Mouse (Mus musculus): ENCODE measurements around the gene Dgkz. TPM values are rescaled to one million over a fixed set of nuclear protein-coding genes. Genes with fewer than 3 reads are reported as not detected.

The Dgkz gene
- total RNA-seq, 2 experiments from 2014 or later = 553 to 561 TPM

DNA sequence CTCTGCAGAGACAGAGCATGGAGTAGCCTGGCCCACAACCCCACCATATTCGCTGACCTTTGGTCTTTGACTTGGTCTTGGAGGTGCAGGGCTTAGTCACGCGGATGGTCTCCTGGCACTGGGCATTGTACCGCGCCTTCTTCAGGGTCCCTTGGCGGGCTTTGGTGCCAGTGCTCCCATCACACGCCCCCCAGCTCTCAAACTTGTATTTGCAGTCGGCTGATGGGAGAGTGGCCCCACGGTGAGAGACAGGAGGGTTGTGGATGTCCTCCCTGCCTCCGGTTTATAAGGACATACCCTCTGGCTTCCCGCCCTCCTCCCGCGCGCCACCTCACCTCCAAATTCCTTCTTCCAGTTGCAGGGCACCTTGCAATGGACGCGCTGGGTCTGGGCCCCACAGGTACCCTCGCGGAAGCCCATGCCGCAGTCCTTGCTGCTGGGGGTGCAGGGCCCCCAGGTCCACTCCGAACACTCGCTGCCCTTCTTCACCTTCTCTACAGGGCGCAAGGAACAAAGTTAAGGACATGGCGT lies 44.8 kb downstream of the Dgkz start:
- H3K4me3 ChIP-seq = peak overlapping the region; percentile 28
- intact Hi-C loops (cut with DNase I) = loop anchor here (5.0 kb wide), 1 partner anchor 451 kb away; the partner anchor contains the start of gene 1700029I15Rik
- no peak overlapping the region for H3K27ac ChIP-seq

GRCm38 (mm10) chr2:91929936-91930335 lies 45.7 kb downstream of the Dgkz start:
- DNase-seq (ENCODE audit: extremely low spot score in 1 of 2, low spot score in 2 of 2) = peak in 1 of 2 experiments; percentile 44
- H3K4me3 ChIP-seq = no peak overlapping the region
- intact Hi-C loops (cut with DNase I) = loop anchor here (5.0 to 10.0 kb wide), 4 partner anchors 127 to 452 kb away; partner anchors contain the start of genes 1700029I15Rik, Atg13 and Harbi1

More for the DNA sequence above, 44.8 kb downstream of the Dgkz start:
- peak in 1 of 2 experiments; percentile 23 for DNase-seq (ENCODE audit: extremely low spot score in 1 of 2, low spot score in 2 of 2)
- TF ChIP-seq CTCF (IDR thresholded peaks at IDR 0.05) = no peak

DNA sequence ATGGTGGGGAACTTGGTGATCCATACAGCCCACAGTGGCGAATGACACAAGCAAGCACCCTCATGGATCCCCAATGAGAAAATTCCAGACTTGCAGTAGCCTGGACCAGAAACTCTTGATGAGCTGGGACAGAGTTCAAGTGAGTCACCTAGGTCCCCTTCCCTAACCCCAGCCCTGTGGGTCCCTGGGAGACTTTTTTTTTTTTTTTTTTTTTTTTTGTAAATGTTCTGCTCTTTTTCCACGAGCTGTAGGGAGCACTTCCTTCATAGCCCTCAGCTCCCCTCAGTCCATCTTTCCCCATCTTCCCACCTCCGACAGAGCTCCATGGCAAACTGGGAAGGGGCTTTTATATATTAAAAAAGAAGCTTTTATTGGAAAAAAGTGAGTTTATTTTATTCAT lies 46.2 kb downstream of the Dgkz start:
- DNase-seq (ENCODE audit: extremely low spot score in 1 of 2, low spot score in 2 of 2) = no peak
- Histone ChIP-seq H3K27ac (peak overlapping the region; percentile 7; the same call in 1 of the 2 replicates), H3K4me3 (no peak overlapping the region)
- intact Hi-C loops (cut with DNase I) = loop anchor here (5.0 to 10.0 kb wide), 3 partner anchors 128 to 245 kb away; partner anchors contain the start of genes Atg13 and Harbi1
- TF ChIP-seq CTCF (IDR thresholded peaks at IDR 0.05) = no peak

More at GRCm38 (mm10) chr2:91929936-91930335, 45.7 kb downstream of the Dgkz start:
- TF ChIP-seq CTCF (IDR thresholded peaks at IDR 0.05) = peak; percentile 73
- H3K27ac ChIP-seq = peak overlapping the region; percentile 7; the same call in 1 of the 2 replicates

DNA sequence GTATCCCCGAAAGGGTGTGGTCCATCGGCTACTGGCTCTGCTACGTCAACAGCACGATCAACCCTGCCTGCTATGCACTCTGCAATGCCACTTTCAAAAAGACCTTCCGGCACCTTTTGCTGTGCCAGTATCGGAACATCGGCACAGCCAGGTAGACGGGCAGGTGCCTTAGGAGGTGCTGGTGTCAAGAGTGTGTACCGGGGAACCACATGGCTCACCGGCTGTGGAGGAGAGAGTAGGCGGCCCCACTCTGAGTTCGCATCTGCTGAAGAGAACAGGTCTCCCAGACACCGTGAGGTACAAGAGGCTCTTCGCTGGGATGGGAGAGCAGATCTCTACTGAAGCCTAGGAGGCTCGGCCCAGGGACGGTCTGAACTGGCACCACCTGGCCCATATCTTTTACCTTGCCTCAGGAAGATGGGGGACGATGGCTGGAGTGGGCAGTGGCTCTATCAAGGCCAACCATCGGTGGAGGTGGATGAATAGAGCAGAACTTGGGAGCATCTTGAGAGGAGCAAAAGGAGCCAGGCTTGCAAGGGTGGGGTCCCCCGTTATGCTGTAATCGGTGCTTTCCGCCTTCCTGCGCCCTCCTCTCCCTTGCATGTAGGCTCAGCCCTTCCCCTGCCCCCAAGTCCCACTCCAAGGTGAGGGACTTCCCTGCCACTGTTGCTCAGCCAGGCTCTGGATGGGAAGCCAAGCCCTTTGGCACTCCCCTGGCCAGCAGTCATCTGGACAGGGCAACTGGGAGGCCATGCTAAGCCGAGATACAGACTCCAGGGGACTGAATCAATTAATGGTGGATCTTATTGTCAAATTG lies 46.9 kb downstream of the Dgkz start:
- H3K4me3 ChIP-seq = peak overlapping the region; percentile 16; the same call in 1 of the 2 replicates
- DNase-seq (ENCODE audit: extremely low spot score in 1 of 2, low spot score in 2 of 2) = peak; percentile 40 to 43

GRCm38 (mm10) chr2:91927826-91928533 lies 47.7 kb downstream of the Dgkz start:
- peak overlapping the region; percentile 73; the same call in 1 of the 2 replicates for H3K27ac ChIP-seq
- H3K4me3 ChIP-seq = peak overlapping the region; percentile 16; the same call in 1 of the 2 replicates

More for the DNA sequence above, 46.9 kb downstream of the Dgkz start:
- no peak for TF ChIP-seq CTCF (IDR thresholded peaks at IDR 0.05)
- H3K27ac ChIP-seq = peak overlapping the region; percentile 73
- intact Hi-C loops (cut with DNase I) = loop anchor here (5.0 to 10.0 kb wide), 3 partner anchors 129 to 244 kb away; partner anchors contain the start of genes Atg13 and Harbi1

DNA sequence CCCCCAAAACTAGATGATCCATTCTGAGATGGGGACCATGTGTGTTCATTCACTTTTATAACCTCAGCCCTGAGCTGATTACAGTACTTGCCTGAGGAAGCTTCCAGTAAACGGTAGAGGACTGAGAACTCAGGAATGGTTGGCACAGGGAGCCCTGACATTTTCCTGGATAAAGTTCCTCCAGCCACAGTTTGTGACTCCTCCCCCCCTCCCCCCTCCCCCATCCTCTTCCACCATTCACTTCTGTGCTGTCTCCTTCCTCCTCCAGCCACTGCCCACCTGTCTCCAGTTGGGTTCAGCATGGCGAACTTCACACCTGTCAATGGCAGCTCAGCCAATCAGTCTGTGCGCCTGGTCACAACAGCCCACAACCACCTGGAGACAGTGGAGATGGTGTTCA lies 48.7 kb downstream of the Dgkz start, which contains the start of gene Chrm4:
TSS of gene Chrm4 (plus strand) at position 301 of the 400 bp plus-strand sequence.
- H3K4me3 ChIP-seq = peak within 1 kb of the TSS; percentile 16; the same call in 1 of the 2 replicates
- intact Hi-C loops (cut with DNase I) = loop anchor here (5.0 to 10.0 kb wide), 3 partner anchors 130 to 242 kb away; partner anchors contain the start of genes Atg13 and Harbi1
- no peak for TF ChIP-seq CTCF (IDR thresholded peaks at IDR 0.05)
- H3K27ac ChIP-seq = peak within 1 kb of the TSS; percentile 73; the same call in 1 of the 2 replicates
- DNase-seq (ENCODE audit: extremely low spot score in 1 of 2, low spot score in 2 of 2) = no peak

More at GRCm38 (mm10) chr2:91927826-91928533, 47.7 kb downstream of the Dgkz start:
- peak; percentile 79 for TF ChIP-seq CTCF (IDR thresholded peaks at IDR 0.05)
- peak; percentile 81 to 84 for DNase-seq (ENCODE audit: extremely low spot score in 1 of 2, low spot score in 2 of 2)
- intact Hi-C loops (cut with DNase I) = loop anchor here (5.0 to 10.0 kb wide), 3 partner anchors 129 to 243 kb away; partner anchors contain the start of genes Atg13 and Harbi1

DNA sequence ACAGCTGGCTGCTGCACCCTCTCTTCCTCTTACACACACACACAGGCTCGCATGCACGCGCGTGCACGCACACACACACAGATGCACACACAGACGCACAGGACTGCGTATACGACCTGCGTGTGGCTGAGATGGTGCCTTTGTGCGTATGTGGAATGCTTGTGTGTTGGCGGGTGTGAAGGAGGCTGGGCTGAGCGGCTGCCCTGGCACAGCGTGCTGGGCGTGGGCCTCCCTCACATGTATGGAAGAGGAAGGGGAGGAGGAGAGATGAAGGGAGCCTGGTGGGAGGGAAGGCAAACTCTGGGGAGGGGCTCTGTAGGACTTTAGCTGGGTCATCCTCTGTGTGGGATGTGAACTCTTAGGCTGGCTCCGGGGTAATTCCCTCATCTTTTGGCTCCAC lies 50.2 kb downstream of the Dgkz start:
- H3K27ac ChIP-seq = peak overlapping the region; percentile 78
- no peak for TF ChIP-seq CTCF (IDR thresholded peaks at IDR 0.05)
- intact Hi-C loops (cut with DNase I) = loop anchor here (2.0 to 10.0 kb wide), 4 partner anchors 132 to 241 kb away; partner anchors contain the start of genes Atg13 and Harbi1
- DNase-seq (ENCODE audit: extremely low spot score in 1 of 2, low spot score in 2 of 2) = peak in 1 of 2 experiments; percentile 72
- H3K4me3 ChIP-seq = peak overlapping the region; percentile 80; the same call in 1 of the 2 replicates

GRCm38 (mm10) chr2:91924726-91925125 lies 50.9 kb downstream of the Dgkz start:
- peak overlapping the region; percentile 80 for H3K4me3 ChIP-seq
- TF ChIP-seq CTCF (IDR thresholded peaks at IDR 0.05) = no peak
- H3K27ac ChIP-seq = peak overlapping the region; percentile 78
- DNase-seq (ENCODE audit: extremely low spot score in 1 of 2, low spot score in 2 of 2) = peak in 1 of 2 experiments; percentile 18
- intact Hi-C loops (cut with DNase I) = loop anchor here (2.0 to 10.0 kb wide), 5 partner anchors 133 to 272 kb away; partner anchors contain the start of genes Atg13 and Harbi1

GRCm38 (mm10) chr2:91923415-91924337 lies 52.0 kb downstream of the Dgkz start:
- Histone ChIP-seq H3K4me3 (peak overlapping the region; percentile 80), H3K27ac (peak overlapping the region; percentile 92)
- intact Hi-C loops (cut with DNase I) = loop anchor here (2.0 to 10.0 kb wide), 4 partner anchors 145 to 271 kb away; partner anchors contain the start of genes Atg13 and Harbi1
- DNase-seq (ENCODE audit: extremely low spot score in 1 of 2, low spot score in 2 of 2) = peak; percentile 76 to 78
- peak; percentile 64 for TF ChIP-seq CTCF (IDR thresholded peaks at IDR 0.05)

Data from left cerebral cortex, adult 2 months (tissue).